Mouse (Mus musculus) neutrophil, adult 5-6 weeks (primary cell): ENCODE results near the gene 1700067K01Rik. TPM values are rescaled to one million over a fixed set of nuclear protein-coding genes. Genes with fewer than 3 reads are reported as not detected.

ENCODE experiments used
- ATAC-seq: fragments of 151-379, 151-347 bp; 2 replicates; pipeline ENCODE4 v1.8.0; 2017; ENCODE audit warnings: mild to moderate bottlenecking, moderate TSS enrichment; ENCODE audit not compliant: insufficient number of reproducible peaks, poor library complexity, low FRiP score, severe bottlenecking; ENCODE audit errors: extremely low read depth
- total RNA-seq: library from RNA; stranded (forward); fragments of 200-1000 nt; gene quantifications from 2 replicates; pipeline ENCODE4 v1.2.3, GENCODE M21; 2017

The 1700067K01Rik gene
- total RNA-seq = 0.86 and 2.4 TPM in 2 replicates

DNA sequence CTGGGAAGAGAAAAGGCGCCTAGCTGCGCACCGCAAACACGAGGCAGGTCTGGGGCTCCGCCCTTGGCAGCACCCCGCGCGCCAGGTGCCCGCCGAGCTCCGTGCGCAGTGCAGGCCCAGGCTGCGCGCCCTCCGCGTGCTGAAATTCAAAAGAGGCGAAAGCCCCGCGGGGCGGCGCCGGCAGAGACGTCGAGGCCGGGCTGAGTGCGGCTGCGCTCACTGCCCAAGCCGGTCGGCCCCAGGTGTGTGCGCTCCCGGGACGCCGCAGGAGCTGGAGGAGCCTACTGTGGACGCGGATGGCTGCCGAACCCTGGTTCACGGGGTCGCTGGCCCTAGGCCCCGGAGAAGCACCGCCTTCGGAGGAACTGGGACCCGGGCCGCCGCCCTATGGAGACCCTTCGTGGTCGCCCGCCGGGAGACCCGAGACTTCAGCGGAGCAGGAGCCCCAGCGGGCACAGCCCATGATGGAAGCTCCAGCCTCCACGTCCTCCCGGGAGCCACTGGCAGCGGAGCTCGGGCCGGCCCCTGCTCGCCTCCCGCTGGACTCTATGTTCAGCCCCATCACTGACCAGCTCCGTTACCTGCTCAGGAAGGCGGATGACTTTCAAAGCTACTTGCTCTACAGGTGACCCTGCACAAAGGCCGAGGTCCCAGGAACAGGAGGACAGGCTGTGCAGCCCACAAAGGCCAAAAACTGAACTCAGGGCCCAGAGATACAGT is at the start of gene 1700067K01Rik:
Gene 1700067K01Rik (plus strand): TSS at position 222 of the 720 bp plus-strand sequence.
- no peak for ATAC-seq

DNA sequence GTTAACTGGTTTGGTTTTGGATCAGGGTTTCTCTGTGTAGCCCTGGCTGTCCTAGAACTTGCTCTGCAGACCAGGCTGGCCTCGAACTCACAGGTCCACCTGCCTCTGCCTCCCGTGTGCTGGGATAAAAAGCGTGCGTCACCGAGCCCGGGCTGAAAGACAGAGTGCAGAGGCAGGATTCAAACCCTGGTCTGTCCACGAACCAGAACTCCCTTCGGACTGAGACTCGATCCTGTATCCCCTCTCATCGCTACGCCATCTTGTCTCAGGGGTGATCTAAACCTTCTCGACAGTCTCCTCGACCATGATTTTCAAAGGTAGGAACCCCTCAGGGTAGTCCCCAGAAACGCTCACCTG is 46.6 kb upstream of the 1700067K01Rik start:
- ATAC-seq = no peak

DNA sequence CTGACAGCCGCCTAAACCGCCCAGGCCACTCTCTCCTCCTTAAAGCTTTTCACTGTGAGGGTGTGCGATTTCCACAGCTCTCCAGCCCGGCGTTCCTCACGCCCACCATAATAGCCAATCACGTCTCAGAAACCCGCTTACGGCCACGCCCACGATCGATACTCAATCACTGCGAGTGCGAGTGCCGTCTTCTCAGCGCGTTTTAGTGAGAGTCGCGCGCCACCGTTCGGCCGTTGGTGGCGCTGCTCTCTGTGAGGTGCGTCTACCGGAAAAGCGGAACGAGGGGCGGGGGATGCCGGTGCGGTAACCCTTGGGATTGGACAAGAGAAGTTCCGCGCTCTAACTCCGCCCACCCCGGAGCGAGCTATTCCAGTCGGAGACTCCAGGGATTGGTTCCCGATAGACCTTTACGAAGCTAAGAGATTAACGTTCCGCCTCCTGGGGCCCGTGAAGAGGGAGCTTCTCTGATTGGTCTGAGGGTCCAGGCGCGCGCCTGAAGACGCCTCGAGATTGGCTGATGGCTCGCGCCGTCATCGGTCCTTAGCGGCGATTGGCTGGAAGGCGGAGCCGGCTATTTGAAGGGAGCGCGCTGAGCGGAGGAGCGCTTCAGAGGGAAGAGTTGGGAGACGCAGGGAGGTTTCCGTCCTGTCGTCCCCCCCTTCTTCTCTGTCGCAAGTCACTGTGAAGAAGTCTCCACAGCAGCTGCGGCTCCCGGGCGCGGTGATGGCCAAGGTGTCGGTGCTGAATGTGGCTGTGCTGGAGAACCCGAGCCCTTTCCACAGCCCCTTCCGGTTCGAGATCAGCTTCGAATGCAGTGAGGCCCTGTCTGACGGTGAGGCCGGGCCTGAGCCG is 46.0 kb upstream of the 1700067K01Rik start, which contains the start of the genes Gm10644 and Asf1b:
Gene Gm10644 (minus strand): TSS at position 100 of the 852 bp plus-strand sequence.
Gene Asf1b (plus strand): TSS at position 402 of the 852 bp plus-strand sequence.
- peak; percentile 92 for ATAC-seq

DNA sequence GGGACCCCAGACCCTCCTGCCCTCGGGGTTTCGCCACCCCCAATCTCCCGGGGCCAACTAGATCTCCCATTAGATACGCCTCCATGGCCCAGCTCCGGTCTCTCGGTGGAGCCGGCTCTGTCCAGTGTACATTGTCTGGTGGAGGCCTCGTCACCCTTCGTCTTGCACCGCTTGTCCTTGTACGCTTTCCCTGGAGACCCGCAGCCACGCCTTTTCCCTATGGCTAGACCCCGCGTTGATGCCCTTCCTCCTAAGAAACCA is 45.4 kb upstream of the 1700067K01Rik start:
- no peak for ATAC-seq

DNA sequence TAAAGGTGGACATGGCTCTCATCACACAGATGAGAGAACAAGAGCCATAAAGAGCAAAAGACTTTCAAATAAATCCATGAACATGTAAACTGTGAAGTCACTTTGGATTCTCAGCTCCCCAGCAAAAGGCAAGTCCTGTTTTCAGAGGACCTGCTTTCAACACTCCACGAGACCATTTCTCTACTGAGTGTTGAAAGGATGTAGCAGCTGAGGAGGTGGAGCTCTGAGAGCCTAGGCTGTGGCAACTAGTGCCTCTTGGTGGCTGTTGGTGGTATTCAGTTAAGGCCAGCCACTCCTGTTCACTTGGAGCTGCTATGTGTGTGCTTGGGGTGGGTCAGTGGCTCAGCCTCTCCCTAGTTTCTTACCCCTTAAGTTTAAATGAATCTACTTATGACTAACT is 44.5 kb upstream of the 1700067K01Rik start:
- ATAC-seq = no peak

DNA sequence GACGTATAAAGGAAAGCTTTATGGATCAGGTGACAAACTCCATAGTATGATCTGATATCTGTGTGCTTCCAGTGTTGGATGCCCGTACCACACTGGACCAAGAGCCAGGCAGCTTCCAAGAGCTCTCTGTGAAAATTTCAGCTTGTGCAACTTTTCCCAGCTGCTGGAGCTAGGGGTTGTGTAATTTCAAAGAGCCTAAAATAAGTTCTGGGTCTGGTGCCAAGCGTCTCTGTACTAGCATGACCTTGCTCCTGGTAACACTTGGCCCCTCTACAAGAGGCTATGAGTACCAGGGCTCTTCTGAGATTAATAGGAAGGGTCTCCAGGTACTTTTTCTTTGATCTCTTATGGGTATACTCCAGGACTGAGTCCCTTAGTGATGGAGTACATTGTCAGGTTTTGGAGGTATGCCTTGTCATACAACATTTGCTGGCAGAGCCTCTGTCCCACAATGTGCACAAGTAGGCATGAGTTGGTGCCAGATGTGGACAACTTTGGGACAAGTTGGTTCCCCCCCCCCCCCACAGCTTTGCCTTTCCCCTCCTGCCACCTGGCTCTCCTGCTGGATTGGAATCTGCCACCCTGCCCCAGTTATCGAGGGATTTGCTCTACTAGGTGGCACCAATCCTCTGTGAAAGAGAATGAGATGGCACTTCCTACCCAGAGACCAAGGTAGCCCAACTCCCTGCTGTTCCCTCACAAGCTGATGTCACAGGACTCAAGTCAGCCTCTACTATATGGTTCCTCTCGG is 37.1 kb upstream of the 1700067K01Rik start:
- ATAC-seq = no peak

DNA sequence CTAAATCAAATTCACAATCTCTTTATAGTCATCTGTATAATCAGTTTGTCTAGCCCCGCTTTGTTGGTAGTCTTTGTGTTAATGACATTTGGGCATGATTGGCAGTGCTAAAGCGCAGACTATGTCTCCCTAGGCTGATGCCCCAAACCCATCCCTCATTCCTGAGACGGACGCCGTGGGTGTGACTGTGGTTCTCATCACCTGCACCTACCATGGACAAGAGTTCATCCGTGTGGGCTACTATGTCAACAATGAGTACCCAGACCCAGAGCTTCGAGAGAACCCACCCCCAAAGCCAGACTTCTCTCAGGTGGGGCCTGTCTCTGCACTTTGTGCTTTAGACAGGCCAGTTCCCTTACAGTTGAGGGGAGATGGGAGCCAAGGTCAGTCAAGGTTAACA is 33.6 kb upstream of the 1700067K01Rik start:
- ATAC-seq = no peak

DNA sequence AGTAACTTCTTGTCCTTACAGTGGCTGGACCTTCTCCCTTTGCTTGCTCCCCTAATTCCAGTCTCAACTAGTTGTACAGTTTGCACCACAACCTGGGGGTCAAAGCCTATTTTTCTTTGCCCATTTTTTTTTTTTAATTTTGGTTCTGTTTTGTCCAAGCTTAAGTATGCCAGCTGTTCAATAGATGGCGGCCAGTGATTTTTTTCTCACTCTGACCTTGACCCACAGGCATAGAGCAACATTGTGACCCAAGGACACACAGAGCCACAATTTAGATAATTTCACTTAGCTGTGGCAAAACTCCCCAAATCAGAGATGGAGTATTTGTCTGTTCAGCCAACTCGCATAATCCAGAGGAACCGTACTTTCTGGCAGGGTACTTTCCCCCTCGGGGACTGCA is 30.2 kb upstream of the 1700067K01Rik start:
- no peak for ATAC-seq

DNA sequence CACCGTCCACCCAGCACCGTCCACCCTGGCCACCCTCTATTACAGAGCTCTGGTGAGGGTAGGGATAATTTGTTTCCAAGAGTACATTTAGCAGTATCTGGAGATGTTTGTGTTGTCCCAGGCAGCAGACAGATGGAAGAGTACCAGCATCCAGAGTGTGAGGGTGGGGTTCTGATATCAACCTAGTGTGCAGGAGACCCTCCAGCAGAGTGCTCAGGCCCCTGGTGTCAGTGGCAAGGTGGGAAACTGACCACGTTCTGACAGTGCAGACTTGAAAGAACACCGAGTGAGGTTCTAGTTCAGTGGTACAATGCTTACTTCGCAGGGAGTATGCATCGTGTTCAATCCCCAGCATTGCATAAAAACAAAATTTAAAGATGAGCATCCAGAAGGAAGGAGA is 29.6 kb upstream of the 1700067K01Rik start:
- no peak for ATAC-seq

DNA sequence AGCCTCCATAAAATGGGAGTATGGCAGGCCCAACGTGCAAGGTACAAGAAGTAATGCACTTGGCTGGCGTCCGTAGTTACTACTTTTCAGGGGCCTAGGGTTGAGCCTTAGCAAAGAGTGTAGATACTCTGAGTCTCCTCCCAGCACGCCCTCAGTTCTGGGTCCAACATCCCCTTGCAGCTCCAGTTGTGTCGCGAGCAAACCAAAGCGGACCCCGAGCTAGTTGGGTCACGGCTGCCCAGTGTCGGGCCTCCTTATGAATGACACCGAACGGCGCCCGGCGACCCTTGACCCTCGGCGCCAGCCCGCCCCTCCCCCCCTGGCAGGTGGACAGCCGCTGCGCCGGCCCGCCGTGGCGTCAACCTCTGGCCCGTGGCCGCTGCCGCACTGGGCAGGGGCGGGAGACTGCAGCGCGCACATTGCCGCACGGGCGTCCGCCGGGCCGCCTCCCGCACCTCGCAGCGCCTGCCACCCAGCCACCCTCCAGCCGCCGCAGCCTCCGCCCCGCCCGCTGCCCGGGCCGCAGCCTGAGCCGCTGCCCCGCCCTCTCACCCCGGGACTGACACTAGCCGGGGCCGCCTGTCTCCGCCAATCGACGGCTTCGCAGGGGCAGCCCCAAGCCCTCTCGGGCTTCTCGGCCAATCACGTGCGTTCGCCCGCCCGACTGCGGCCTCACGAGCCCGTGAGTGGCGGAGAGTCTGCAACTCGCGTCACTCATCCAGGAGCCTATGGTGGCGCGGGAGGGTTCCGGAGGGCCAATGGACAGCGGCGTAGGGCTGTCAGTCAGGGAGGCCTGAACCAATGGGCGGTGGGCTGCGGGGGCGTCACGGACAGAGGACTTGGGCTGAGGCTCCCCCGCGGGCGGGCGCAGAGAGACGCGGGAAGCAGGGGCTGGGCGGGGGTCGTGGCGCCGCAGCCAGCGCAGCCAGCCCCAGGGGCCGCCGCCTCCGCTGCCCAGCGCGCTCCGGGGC is 28.9 kb upstream of the 1700067K01Rik start, which contains the start of gene Prkaca:
Gene Prkaca (plus strand): TSS at position 844 of the 971 bp plus-strand sequence.
- peak; percentile 96 for ATAC-seq

DNA sequence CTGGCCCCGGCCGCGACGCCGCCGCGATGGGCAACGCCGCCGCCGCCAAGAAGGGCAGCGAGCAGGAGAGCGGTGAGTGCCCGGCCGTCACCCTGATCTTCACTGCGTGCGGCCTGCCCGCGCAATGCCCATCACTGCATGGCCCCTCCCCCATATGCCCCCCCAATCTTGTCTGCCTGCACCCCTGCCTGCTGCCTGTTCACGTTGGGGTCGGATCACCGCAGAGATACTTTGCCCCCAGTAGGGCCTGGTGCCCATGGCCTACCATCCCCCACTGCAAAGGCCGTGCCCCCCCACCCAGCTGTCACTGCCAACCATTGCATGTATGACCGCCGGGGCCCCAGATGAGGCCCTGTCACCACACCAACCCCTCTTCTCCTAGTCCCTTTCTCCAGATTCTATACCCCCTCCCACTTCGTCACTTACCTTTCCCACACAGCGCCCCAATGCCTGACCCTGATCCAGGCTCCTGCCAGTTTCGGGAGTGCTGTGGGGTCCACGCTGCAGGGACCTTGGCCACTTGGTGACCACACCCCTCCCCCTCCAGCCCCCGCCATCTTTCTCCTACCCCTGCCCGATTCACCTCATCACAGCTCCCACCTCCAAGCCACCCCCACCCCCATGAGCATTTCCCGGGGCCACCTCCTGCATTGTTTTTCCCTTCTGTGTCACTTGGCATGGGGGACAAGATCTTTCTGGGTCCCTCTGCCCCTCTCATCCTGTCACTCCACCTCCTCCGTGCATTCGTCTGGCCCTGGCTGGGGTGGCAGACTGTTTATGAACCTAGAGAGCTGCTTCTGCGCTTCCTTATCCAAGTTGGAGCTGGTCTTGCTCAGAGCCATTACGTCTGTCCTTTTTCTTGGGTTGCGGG is 27.9 kb upstream of the 1700067K01Rik start:
- ATAC-seq = no peak

DNA sequence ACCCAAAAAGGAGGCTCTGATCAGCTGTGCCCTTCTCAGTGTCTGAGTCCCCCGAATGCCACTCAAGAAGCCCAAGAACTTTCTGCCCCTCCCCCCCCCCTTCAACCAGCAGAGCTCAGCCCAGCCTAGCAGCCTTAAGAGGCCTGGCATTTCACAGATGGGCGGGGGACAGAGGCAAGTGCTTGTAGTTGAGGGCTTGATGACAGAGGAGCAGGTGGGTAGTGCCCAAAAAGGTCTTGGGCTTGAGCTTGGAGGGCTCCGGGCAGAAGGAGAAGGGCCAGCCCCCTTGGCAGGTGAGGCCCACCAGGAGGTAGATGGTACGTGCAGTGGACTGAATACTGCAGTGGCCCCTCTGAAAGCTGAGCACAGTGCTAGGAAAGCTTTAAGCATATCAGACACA is 26.8 kb upstream of the 1700067K01Rik start:
- ATAC-seq = no peak

DNA sequence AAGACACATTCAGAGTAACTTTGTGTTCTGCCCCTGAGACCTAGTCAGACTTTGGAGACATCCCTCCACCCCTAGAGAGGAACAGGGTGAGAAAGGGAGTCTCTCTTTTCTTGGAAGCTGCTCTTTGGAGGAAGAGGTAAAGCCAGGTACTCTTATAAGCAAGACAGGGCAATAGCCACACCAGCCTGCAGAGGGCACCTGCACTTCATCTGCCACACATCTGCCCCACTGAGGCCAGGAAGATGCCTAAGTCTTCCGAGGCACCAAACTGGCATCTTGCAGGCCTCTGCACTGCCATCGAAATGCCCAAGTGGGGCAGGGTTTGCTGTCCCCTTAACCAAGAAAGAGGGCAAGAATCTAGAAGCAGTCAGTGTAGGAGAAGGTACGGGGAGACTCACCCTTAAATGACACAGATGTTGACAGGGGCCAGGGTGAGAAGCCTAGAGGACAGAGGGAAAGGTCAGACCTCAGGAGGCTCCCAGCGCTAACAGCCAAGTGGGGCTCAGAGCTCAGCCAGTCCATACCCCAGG is 25.1 kb upstream of the 1700067K01Rik start:
- no peak for ATAC-seq

DNA sequence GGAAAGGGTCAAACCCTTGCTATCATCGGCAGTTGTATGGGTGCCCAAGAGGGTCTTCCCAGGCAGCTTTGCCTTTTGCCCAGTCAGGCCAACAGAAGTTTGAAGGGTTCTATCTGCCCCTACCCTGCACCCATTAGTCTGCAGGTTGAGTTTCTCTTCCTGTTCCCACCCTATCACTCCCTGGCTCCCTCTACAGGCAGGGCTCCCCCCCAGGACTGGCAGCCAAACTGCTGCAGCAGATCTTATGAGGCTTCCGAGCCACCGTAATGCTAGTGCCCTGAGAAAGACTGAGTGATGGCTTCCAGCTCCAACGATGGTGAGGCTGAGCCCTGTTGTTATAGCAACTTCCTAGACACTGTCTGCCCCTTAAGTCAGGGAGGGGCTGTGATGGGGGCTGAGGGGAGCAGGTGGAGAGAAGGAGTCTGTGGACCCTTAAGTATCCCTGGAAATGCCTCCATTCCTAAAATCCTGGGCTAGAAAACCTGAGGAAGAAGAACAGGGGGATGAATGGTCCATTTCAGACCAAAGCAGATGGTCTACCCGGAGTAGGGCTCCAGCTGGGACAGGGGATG is 24.4 kb upstream of the 1700067K01Rik start:
- no peak for ATAC-seq

DNA sequence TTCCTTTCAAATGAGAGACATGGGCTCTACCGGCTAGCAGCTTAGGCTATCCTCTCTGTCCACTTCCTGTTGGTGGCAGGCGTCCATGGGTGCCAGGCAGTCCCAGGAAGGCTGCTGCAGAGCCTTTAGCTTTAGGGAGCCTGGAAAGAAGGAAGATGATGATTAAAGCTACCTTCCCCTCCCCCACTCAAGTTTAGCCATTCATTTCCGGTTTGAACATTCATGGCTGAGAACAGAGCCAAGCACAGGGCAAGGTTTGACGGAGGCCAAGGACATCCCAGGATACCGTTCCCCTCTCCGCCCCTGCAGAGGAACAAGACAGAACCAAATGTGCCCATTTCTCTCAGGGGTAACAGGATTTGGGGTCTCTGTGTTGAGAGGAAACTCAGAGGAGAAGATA is 23.7 kb upstream of the 1700067K01Rik start:
- no peak for ATAC-seq

DNA sequence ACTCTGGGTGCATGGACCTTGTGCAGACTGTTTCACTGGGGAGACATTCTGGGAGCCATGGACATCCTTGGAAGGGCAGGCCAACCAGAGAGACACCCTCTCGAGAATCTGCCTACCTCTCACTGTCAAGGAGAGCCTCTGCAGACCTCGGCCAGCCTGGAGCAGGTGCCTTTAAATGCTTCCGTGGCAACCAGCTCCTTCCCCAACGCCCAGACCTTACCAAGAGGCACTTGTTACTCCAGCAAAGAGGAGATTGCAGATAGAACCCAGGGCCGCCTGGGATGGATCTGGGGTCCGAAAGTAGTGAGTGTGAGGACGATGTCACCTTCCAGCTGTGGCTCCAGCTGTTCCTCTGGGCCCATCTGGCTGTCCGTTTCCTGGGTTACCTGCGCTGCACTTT is 23.1 kb upstream of the 1700067K01Rik start:
- no peak for ATAC-seq

DNA sequence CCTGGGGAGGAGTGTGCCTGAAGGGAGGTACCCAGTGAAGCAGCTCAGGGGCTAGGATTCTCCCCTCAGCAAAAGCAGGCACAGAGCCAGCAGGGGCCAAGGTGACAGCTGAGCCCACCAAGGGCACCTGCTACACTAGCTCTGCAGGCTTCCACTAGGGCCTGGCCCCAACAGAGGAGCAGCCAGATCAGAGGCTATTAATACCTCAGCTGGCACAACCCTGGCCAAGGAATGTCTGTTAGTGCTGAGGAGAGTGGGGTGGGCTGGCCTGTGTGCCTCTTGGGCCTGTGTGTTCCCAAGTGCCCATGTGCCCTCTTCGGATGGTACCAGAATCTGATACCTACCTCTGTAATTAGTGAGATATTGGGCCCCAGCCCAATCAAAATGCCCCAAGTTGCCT is 21.1 kb upstream of the 1700067K01Rik start:
- ATAC-seq = no peak
